Mouse (Mus musculus) left cerebral cortex, postnatal 25 days (tissue): ENCODE results near the gene Gan. TPM values are rescaled to one million over a fixed set of nuclear protein-coding genes. Genes with fewer than 3 reads are reported as not detected.

Experiments
- DNase-seq, 2 experiments: peaks; one replicate each; pipeline ENCODE4 v3.0.0; 2022; ENCODE audit warnings: low spot score in 2 of 2, mixed read lengths in 1 of 2
- intact Hi-C: fragments of 180-260 bp; cut with DNase I; formaldehyde crosslinking; loops from one replicate; pipeline ENCODE4 v1.15.1; 2025
- total RNA-seq, 2 experiments: library from RNA; stranded (reverse); gene quantifications; 2 replicates each; pipeline ENCODE4 v1.2.3; 2021

Gene Gan
- total RNA-seq, 2 experiments from 2014 or later = 16.8 to 17.9 TPM

DNA sequence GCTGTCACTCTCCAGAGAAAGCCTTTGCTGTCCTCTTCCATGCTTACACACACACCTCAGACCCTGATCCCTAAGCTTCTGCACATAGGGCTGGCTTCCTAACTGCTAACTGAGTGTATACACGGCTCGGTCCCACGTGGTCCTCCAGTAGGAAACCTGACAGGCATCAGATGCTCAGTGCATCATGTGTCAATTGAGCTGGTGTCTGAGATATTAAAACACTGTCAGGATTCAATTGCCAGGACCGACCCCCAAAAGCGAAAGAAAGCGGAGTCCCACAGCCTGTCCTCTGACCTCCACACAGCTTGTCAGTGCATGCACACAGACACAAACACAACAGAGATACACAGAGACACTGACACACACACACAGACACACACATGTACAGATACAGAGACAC, 39.6 kb downstream of the Gan start:
- intact Hi-C loops = no loop called here
- no peak for DNase-seq

DNA sequence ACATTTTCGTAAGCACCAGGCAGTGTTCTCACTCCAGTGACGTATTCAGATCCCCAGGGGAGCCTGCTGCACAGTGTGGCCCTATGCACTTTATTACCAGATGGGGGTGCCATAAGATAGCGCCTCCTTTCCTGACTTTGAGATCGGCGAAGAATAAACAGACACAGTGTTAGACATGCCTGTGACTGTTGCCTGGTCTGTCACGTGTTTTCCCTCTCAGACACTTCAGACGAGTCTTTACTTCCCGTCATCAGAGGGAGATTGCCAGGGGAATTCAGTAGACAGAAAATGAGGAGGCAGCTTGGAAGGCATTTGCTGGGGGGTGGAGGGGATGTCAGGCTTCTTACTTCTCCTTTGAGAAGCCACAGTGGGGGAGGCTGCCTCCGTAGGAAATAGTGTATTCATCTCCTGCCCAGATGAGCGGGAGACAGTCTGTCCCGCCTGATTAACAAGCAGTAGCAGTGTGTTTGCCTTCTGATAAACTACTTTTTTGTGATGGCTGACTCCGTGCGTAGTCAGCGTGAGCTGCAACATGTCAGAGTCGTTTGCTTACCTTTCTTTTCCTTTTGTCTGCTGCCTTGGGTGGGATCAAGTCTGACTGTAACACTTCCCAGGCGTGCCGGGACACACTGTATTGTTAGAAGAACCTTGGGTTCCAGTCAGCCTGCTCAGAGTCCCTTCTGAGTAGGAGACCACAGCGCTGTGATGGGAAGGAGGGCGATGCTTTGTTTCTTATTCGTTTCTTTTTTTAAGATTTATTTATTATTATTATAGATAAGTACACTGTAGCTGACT, 40.4 kb downstream of the Gan start:
- intact Hi-C loops = no loop called here
- DNase-seq = peak; percentile 66 to 81

DNA sequence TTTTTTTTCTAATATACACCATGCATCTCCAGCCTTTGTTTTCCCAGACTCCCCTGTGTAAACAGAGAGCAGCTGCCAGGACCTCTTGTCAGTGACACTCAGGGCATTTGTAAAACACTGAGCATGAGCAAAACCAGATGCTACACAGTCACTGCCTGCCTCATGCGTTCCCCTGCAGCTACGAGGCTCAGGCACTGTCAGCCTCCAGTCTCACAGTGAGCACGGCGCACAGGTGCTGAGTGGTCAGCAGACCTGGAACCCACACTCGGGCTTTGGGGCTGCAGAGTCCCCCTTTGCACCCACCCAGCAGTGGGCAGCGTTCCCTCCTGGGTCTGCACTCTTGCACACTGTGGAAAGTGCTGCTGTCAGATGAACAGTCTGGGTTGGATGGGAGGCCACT, 41.7 kb downstream of the Gan start:
- no peak for DNase-seq
- intact Hi-C loops = no loop called here

DNA sequence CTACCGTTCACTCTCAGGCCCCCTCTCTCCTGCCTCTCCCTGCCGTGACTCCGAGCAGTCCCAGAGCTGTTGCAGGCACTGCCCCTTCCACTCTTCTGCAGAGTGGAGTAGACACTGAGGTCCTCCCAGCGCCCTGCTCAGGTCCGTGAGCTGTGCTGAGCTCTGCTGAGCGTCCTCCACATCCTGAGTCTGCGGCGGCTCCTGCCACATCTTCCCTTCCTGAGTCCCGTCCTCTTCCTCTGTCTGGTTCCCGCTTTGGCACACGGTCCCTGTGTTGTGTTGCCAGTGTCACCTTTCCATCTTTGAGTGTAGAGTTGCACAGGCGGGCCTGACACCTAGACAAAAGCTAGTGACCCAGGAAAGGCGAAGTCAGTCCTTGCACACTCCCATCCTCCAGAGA, 42.4 kb downstream of the Gan start:
- intact Hi-C loops = no loop called here
- no peak for DNase-seq

DNA sequence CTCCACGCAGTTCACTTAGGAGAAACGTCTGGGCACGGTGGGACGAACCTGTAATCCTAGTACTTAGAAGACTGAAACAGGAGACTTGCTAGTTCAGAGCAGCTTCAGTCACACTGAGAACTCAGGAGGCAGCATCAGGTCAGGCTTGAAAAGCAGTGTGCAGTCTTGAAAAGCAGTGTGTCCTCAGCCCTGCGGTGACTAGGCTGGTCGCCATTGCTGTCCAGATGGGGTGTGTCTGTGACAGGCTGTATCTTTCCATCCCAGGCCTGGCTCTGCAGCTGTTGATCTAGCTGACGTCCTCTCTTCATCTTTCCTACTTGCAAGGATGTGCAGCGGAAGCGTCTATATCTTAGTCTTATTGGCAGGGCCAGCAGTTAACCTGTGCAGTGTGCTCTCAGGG, 42.9 kb downstream of the Gan start:
- DNase-seq = no peak
- intact Hi-C loops = no loop called here

DNA sequence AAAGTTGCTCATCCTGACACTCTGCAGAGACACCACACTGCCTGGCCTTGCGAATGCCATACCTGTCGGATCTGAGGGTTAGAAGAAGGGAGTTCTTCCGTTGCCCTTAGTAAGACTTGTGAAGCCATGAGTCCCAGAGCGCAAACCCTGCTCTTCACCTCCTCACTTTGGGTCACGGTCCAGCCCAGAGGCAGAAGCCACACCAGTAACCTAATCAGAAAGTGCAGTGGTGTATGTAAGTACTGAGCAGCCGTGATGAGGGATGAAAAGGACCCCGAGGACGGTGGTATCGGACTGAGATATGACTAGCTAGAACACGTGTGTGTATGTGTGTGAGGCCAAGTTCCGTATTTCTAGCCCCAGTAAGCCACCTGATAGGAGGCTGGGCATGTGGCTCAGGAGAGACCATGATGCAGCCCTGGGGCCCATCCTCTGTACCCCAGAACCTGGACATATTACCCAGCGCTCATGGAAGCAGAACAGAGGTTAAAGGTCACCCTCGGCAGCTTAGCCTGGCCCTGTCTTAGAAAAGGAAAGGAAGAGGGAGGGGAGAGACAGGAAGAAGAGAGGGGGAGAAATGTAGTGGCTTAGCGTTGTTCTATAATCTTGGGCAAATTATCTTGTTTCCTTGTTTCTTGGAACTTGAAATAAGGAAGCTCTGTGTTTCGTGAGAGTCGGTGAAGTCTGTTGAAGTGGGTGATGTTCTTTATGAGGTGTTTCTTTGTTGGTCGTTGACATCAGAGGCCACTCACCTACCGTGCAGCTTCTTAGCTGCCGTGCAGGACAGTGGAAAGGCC, 43.5 kb downstream of the Gan start:
- intact Hi-C loops = no loop called here
- no peak for DNase-seq

DNA sequence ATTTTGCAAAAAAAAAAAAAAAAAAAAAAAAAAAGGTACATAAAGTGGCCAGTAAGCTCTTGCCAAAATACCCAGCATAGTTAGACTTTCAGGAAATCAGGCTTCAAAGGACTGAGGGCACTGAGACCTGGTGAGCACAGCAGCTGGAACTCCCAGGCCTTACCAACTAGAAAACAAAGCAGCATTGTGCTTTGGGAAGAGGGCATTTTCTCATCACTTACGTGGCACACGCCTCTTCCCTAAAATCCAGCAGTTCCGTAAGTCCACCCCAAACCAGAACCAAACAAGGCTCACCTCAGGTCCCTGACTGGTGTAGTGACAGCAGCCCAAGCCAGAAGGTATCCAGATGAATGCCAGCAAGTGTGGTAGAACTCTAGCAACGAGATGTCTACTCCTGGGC, 45.1 kb downstream of the Gan start:
- intact Hi-C loops = no loop called here
- no peak for DNase-seq

DNA sequence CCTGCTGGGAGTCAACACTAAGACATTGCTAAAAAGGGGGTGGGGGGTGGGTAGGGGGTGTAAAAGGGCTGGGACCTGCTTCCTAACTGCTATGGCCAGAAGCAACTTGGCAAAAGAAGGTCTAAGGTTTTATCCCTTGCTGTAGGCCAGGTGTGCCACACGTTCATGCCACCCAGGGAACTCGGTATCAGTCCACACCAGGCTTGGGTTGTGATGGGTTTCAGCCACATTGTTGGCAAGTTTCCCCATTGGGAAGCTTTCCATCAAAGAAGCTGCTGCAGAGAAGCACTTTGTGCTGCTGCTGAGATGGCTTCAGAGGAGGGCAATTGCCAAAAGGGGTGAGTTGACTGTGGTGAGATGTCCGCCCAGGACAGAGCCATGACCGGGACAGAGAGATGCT, 47.9 kb downstream of the Gan start:
- intact Hi-C loops = no loop called here
- DNase-seq = no peak

DNA sequence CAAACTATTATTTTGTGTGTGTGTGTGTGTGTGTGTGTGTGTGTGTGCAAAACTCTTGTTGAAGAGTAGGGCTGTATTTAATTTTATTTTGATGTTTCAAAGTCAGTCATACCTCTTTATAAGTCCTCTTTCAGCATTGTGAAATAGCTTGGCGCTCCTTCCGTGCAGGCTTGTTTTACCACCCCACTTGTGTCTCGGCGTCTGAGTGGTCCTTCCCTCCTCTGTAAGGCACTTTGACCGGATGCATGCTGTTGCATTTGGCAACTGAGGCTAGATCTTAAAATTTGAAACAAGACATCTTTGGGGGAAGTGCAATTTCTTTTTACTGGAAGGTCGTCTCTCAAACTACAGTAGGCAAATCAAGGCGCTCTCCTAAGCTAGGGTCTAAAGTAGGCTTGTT, 48.7 kb downstream of the Gan start:
- DNase-seq = no peak
- intact Hi-C loops = no loop called here

DNA sequence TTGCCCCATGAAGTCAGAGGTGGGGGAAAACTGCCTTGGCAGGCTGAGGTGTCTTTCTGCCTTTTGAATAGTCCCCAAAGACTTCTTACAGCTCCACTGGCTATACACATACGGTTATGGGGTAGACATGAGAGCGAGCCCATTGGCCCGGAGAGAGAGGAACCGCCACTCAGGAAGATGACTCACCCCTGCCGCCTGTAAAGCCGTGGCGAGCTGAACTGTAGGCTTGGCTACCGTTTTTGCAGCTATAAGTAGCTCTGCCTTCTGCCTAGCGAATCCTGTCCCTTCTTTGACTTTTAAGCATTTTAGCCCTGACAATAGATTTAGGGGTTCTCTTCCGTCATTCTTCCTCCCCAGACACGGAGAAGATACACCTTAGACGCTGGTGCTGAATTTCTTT, 51.2 kb downstream of the Gan start:
- intact Hi-C loops = no loop called here
- peak in 1 of 2 experiments; percentile 18 for DNase-seq

DNA sequence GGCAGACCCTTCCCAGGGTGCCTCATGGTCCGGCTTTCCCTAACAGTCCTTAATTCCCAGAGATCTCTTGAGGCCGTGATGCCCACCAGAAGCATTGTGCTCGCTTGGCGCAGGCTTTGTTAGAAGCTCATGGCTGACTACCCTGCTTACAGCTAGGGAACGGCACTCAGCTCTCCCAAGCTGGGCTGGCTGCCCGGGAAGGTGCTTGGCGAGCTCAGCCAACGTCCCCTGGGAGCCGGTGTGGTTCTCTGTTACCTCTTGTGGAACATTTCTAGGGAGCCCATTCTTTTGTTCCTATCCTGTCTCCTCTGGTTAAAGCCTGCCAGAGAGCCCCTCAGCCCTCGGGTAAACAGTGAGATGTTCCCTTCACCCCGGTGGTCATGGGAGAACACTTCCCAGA, 54.2 kb downstream of the Gan start:
- DNase-seq = no peak
- intact Hi-C loops = no loop called here

DNA sequence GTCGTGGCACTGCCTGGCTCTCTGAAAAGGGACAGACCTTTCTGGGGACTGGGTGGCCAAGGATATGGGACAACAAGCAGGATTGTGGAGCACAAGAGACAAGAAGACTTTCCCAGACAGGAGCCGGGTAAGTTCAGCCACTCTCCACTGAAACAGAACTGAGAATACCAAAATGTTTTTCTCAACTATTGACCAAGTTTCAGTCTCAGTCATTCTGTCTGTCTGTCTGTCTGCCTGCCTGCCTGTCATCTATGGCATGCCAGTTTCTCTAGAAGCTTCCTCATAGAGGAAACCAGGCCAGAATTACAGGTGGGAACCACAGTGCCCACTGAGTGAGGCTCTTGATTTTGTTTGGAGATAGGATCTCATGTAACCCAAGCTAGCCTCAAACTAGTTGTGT, 59.8 kb downstream of the Gan start:
- intact Hi-C loops = no loop called here
- no peak for DNase-seq

DNA sequence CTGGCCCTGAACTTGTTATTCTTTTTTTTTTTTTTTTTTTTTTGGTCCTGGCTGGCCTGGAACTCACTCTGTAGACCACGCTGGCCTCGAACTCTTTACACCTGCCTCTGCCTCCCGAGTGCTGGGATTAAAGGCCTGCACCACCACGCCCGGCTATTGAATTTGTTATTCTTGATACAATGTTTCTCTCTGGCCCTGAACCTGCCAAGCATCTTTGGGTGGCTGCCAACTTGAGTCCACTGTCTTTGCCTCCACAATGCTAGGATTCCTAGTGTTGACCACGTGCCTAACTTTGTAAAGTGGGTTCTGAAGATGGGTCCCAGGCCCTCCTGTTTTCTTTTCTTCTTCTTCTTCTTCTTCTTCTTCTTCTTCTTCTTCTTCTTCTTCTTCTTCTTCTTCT, 64.5 kb downstream of the Gan start:
- intact Hi-C loops = loop anchor here (10.0 kb wide), 1 partner anchor 342 kb away; no protein-coding TSS in a partner anchor
- no peak for DNase-seq

DNA sequence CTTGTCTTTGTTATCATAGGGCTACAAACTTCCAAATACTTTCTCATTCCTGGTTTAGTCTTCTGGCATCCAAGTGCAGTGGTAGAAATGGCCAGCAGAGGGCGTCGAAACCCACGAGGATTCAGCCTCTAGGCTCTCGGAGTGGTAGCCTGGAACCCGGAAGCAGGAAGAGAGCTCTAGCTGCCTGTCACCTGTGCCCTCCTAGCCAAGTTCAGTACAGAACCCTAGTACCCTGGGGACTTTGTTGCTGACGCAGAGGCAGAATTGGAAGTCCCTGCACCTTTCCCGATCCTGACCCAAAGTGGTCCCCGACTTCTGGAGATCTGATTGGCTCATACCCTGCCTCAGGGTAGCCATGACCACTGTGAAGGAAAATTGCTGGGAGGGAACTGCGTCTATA, 66.7 kb downstream of the Gan start:
- peak; percentile 85 to 91 for DNase-seq
- intact Hi-C loops = loop anchor here (1.0 to 10.0 kb wide), 3 partner anchors 156 to 340 kb away; no protein-coding TSS in a partner anchor

DNA sequence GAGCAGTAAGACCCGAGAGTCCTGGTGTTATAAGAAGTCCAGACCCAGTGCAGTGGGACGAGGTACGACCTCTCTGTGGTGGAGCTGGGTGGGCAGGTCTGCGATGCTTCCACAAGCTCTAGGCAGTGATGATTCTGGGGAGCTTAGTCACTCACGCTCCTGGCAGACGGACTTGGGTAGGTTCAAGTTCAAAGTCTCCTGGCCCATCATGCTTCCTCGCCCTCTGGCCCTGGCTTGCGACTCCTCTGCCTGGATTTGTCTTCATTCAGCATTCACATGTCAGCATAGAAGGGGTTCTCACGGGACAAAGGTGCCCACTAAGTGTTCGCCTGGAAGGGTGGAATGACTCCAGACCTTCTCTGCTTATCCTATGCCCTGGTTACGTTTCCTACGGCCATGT, 68.4 kb downstream of the Gan start:
- no peak for DNase-seq
- intact Hi-C loops = loop anchor here (10.0 kb wide), 1 partner anchor 338 kb away; no protein-coding TSS in a partner anchor

DNA sequence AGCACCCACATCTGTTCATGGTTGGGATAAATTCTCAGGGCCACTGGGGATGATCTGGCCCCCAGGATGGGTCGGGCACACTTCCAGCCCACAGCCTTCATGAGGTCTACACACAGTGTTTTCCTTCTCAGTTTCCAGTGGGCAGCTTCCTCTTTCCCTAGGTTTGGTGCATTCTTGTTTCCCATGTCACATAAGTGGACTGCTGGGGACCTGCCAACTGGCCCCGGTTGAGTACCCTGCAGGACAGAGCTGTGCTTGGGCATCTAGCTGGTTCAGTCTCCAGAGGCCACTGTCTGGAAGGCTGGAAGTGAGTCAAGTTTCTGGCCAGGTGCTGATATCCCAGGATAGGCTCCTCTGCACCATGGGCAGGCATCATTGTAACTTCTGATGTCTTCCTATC, 69.4 kb downstream of the Gan start:
- no peak for DNase-seq
- intact Hi-C loops = loop anchor here (10.0 kb wide), 1 partner anchor 337 kb away; no protein-coding TSS in a partner anchor

DNA sequence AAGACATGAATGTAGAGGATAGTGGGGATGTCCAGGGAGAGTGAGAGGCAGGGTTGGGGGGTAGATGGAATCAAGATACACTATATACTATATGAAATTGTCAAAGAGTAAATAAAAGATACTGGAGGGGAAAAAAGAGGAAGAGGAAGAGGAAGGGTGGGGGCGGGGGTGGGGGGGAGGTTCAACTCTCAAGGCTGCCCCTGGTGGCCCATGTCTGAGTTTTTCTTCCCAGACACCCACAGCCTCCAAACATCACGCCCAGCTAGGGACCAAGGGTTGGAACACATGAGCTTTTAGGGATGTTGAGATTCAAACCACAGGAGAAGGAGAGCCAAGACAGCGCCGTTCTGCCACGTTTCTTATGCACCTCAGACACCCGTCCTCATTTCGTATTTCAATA, 75.3 kb downstream of the Gan start:
- intact Hi-C loops = no loop called here

DNA sequence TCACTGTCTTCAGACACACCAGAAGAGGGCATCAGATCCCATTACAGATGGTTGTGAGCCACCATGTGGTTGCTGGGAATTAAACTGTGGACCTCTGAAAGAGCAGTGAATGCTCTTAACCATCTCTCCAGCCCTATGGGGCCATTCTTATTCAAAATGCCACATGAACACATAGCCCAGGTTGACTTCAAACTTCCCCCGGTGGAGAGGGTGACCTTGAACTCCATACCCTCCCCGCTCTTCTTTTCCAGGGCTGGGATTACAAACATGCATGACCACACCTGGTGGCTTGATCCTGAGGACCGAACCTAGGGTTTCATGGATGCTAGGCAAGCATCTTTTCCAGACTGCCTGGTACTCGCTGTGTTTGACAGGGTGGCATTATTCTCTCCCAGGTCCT, 78.6 kb downstream of the Gan start:
- intact Hi-C loops = no loop called here

More for the DNA sequence above, 75.3 kb downstream of the Gan start:
- DNase-seq = no peak

DNA sequence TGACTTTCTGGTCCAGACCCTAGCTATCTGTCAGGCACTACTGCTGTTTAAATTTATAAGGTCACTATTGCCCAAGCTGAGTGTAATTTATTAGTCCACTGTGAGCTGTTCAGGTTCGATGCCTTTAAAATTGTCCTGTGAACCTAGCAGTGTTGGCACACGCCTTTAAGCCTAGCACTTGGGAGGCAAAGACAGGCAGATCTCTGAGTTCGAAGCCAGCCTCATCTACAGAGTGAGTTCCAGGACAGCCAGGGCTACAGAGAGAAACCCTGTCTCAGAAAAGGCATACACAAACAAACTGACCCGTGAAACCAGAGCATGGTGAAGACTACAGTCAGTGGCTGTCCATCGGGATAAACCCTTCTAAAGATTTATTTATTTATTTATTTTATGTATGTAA, 82.4 kb downstream of the Gan start:
- DNase-seq = no peak
- intact Hi-C loops = no loop called here

More for the DNA sequence above, 78.6 kb downstream of the Gan start:
- no peak for DNase-seq

DNA sequence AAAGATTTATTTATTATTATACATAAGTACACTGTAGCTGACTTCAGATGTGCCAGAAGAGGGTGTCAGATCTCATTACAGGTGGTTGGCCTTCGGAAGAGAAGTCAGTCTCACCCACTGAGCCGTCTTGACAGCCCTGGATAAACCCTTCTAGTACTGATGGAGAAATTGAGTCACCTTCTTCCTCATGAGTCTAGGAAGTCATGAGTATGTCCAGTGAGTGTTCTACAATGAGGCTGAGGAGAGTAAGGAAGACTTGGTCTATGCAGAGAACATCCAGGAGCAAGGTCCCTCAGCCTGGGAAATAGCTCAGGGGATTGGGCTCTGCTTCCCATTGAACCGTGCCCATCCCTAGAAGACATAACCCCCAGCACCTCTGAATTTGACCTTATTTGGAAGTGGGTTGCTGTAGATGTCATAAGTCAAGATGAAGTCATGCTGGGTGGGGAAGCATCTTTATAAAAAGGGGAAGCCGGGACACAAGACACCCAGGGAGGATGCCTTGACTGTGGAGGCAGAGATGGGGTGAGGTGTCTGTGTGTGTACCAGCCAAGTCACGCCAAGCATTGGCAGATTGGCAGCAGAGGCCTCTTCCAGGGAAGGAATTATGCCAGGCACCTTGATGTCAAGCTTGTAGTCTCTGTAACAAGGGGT, 83.0 kb downstream of the Gan start:
- no peak for DNase-seq

More for the DNA sequence above, 83.0 kb downstream of the Gan start:
- intact Hi-C loops = no loop called here
